9 mouse cellular contexts compared by ENCODE assay signal in genomic region chr5:129999097-129999496, GRCm38 (mm10). TPM values are rescaled to one million over a fixed set of nuclear protein-coding genes. Genes with fewer than 3 reads are reported as not detected.
DNase-seq lines count a peak whose midpoint lies in the region; ATAC-seq and TF ChIP-seq lines count a peak whose summit lies in the region.
"Had no signal": no experiment of that assay in that cellular context is flagged by ENCODE, and none has a peak within 500 bp of the region (broad histone marks: within the 10 kb centered on the region; RNA-seq: fewer than 3 reads in every experiment).

No protein-coding gene starts in this region.

- CTCF ChIA-PET in Patski (lab: Charles Lee) = interaction anchor here (0.8 to 2.3 kb wide), 11 partner anchors 11 to 162 kb away, joined by 3 to 12 read pairs (median 4); no protein-coding TSS in a partner anchor

- POLR2A ChIA-PET in Patski (lab: Charles Lee) = interaction anchor here (0.7 kb wide), 1 partner anchor 28 kb away, joined by 3 read pairs; no protein-coding TSS in a partner anchor

- H3K4me1 ChIP-seq in midbrain, embryonic 10.5 days = peaks cover 21% of the 10 kb centered on the region
- peaks cover 8% of the 10 kb centered on the region for H3K4me1 ChIP-seq in midbrain, embryonic 16.5 days (ENCODE audit: control insufficient read depth, insufficient read depth, low read length)
- H3K4me1 ChIP-seq in limb, embryonic 10.5 days = peaks cover 26% of the 10 kb centered on the region

- intact Hi-C loops in heart, postnatal 36 days (cut with DNase I) = loop anchor here (1.0 kb wide), 1 partner anchor 38 kb away; no protein-coding TSS in a partner anchor

- WGBS in midbrain, embryonic 10.5 days = 44% methylated on average over 4 of the region's 4 CpGs
- 32% methylated on average over 4 of the region's 4 CpGs for WGBS in midbrain, embryonic 16.5 days
- WGBS in limb, embryonic 10.5 days = 37% methylated on average over 4 of the region's 4 CpGs

- H3K27me3 ChIP-seq in midbrain, embryonic 10.5 days (ENCODE audit: low read depth, poor library complexity, severe bottlenecking) = peaks cover 4% of the 10 kb centered on the region; the same call in 1 of the 2 replicates
- H3K27me3 ChIP-seq in midbrain, embryonic 16.5 days (ENCODE audit: control insufficient read depth, insufficient read depth, low read depth, low read length) = no peaks in the 10 kb centered on the region
- H3K27me3 ChIP-seq in Patski = no peaks in the 10 kb centered on the region
- H3K27me3 ChIP-seq in limb, embryonic 10.5 days (ENCODE audit: low read depth, poor library complexity, severe bottlenecking) = no peaks in the 10 kb centered on the region
- H3K27me3 ChIP-seq: heart, embryonic 15.5 days; stomach, embryonic 15.5 days had no signal

- H3K4me2 ChIP-seq in midbrain, embryonic 16.5 days (ENCODE audit: low read length) = no peak overlapping the region
- H3K4me2 ChIP-seq: heart, embryonic 15.5 days; stomach, embryonic 15.5 days had no signal

- no peak overlapping the region for H3K9ac ChIP-seq in midbrain, embryonic 16.5 days (ENCODE audit: low read depth, low read length)
- H3K9ac ChIP-seq: heart, embryonic 15.5 days; stomach, embryonic 15.5 days had no signal

- H3K27ac ChIP-seq in midbrain, embryonic 10.5 days (replicated peaks) = no peak overlapping the region
- no peak overlapping the region for H3K27ac ChIP-seq in midbrain, embryonic 16.5 days (ENCODE audit: low read length)
- no peak overlapping the region for H3K27ac ChIP-seq in limb, embryonic 10.5 days
- H3K27ac ChIP-seq: heart, embryonic 15.5 days; stomach, embryonic 15.5 days had no signal

- H3K9me3 ChIP-seq in midbrain, embryonic 10.5 days (replicated peaks) = peaks cover 2% of the 10 kb centered on the region; the same call in 1 of the 2 replicates
- no peaks in the 10 kb centered on the region for H3K9me3 ChIP-seq in midbrain, embryonic 16.5 days (replicated peaks; ENCODE audit: control insufficient read depth, low read length, poor library complexity, severe bottlenecking)
- H3K9me3 ChIP-seq in limb, embryonic 10.5 days (replicated peaks) = no peaks in the 10 kb centered on the region
- H3K9me3 ChIP-seq: heart, embryonic 15.5 days; stomach, embryonic 15.5 days had no signal

- H3K4me3 ChIP-seq in midbrain, embryonic 10.5 days = no peak overlapping the region
- H3K4me3 ChIP-seq in midbrain, embryonic 16.5 days (ENCODE audit: low read depth, low read length) = no peak overlapping the region
- H3K4me3 ChIP-seq in limb, embryonic 10.5 days = no peak overlapping the region
- H3K4me3 ChIP-seq: heart, embryonic 15.5 days; stomach, embryonic 15.5 days had no signal

- no peak for ATAC-seq in midbrain, embryonic 16.5 days
- peak; percentile 55 for ATAC-seq in Patski

- TF ChIP-seq CTCF in Patski (IDR thresholded peaks at IDR 0.05) = peak; percentile 96

- peak; percentile 43 for DNase-seq in midbrain, embryonic 10.5 days (ENCODE audit: low spot score)
- DNase-seq in Patski (ENCODE audit: low read depth, low spot score) = no peak
- peak; percentile 60 for DNase-seq in cerebellum, adult 9-10 months
- peak; percentile 48 to 56 for DNase-seq in heart, postnatal 36 days
- peak; percentile 66 for DNase-seq in limb, embryonic 10.5 days (ENCODE audit: low spot score)
- DNase-seq in retina, postnatal 7 days (ENCODE audit: low read depth, low spot score) = peak; percentile 60

- in situ Hi-C loops in Patski (cut with MboI; ENCODE audit: low pct_unique_long_range_greater_than_20kb) = loop anchor here (5.0 kb wide), 1 partner anchor 43 kb away; no protein-coding TSS in a partner anchor

- peaks cover 16% of the 10 kb centered on the region; the same call in 1 of the 2 replicates for H3K36me3 ChIP-seq in midbrain, embryonic 10.5 days
- H3K36me3 ChIP-seq in midbrain, embryonic 16.5 days (ENCODE audit: control insufficient read depth, insufficient read depth, low read length) = no peaks in the 10 kb centered on the region
- H3K36me3 ChIP-seq in limb, embryonic 10.5 days = peaks cover 59% of the 10 kb centered on the region

RNA-seq across cellular contexts. Expression of gene Gusb, which starts 3.8 kb away (rescaled TPM):
- polyA plus RNA-seq in midbrain, embryonic 10.5 days (2016; fragmentation: Nextera tagmentation; extraction: Ambion mirVana) = 33.6 and 34.1 TPM in 2 replicates
- 30.3 and 31.5 TPM in 2 replicates for polyA plus RNA-seq in midbrain, embryonic 16.5 days (2015; fragmentation: Nextera tagmentation; extraction: Ambion mirVana)
- 63.8 TPM for polyA plus RNA-seq in Patski (2021)
- total RNA-seq in heart, postnatal 36 days (2021) = 10 to 100 TPM; 13.3 to 15.6 TPM
- polyA plus RNA-seq in limb, embryonic 10.5 days (2016; fragmentation: Nextera tagmentation; extraction: Ambion mirVana) = 53.9 and 61.7 TPM in 2 replicates

RNA-seq across cellular contexts. Expression of gene Asl, which starts 29.9 kb away (rescaled TPM):
- 33.3 and 36.0 TPM in 2 replicates for polyA plus RNA-seq in midbrain, embryonic 10.5 days (2016; fragmentation: Nextera tagmentation; extraction: Ambion mirVana)
- 35.5 and 38.6 TPM in 2 replicates for polyA plus RNA-seq in midbrain, embryonic 16.5 days (2015; fragmentation: Nextera tagmentation; extraction: Ambion mirVana)
- 83.6 TPM for polyA plus RNA-seq in Patski (2021)
- total RNA-seq in heart, postnatal 36 days (2021) = 1 to 10 TPM; 8.4 to 9.1 TPM
- 26.1 and 27.5 TPM in 2 replicates for polyA plus RNA-seq in limb, embryonic 10.5 days (2016; fragmentation: Nextera tagmentation; extraction: Ambion mirVana)

RNA-seq across cellular contexts. Expression of gene Crcp, which starts 30.0 kb away (rescaled TPM):
- polyA plus RNA-seq in midbrain, embryonic 10.5 days (2016; fragmentation: Nextera tagmentation; extraction: Ambion mirVana) = 63.8 and 65.9 TPM in 2 replicates
- 85.6 and 86.8 TPM in 2 replicates for polyA plus RNA-seq in midbrain, embryonic 16.5 days (2015; fragmentation: Nextera tagmentation; extraction: Ambion mirVana)
- polyA plus RNA-seq in Patski (2021) = 39.7 TPM
- total RNA-seq in heart, postnatal 36 days (2021) = 10 to 100 TPM; 14.2 to 14.4 TPM
- polyA plus RNA-seq in limb, embryonic 10.5 days (2016; fragmentation: Nextera tagmentation; extraction: Ambion mirVana) = 57.2 and 61.0 TPM in 2 replicates

RNA-seq across cellular contexts. Expression of gene Vkorc1l1, which starts 57.3 kb away (rescaled TPM):
- polyA plus RNA-seq in midbrain, embryonic 10.5 days (2016; fragmentation: Nextera tagmentation; extraction: Ambion mirVana) = 30.9 and 35.5 TPM in 2 replicates
- 29.1 and 30.6 TPM in 2 replicates for polyA plus RNA-seq in midbrain, embryonic 16.5 days (2015; fragmentation: Nextera tagmentation; extraction: Ambion mirVana)
- polyA plus RNA-seq in Patski (2021) = 32.3 TPM
- 10 to 100 TPM; 16.4 to 18.4 TPM for total RNA-seq in heart, postnatal 36 days (2021)
- 34.4 and 36.7 TPM in 2 replicates for polyA plus RNA-seq in limb, embryonic 10.5 days (2016; fragmentation: Nextera tagmentation; extraction: Ambion mirVana)
